Mouse (Mus musculus) spleen, postnatal 10 days (tissue): ENCODE results near the gene Svbp.

Source experiments
- DNase-seq, 2 experiments: peaks; one replicate each; pipeline ENCODE4 v3.0.0; 2021 to 2022; ENCODE audit warnings: low spot score in 2 of 2

The Svbp gene

DNA sequence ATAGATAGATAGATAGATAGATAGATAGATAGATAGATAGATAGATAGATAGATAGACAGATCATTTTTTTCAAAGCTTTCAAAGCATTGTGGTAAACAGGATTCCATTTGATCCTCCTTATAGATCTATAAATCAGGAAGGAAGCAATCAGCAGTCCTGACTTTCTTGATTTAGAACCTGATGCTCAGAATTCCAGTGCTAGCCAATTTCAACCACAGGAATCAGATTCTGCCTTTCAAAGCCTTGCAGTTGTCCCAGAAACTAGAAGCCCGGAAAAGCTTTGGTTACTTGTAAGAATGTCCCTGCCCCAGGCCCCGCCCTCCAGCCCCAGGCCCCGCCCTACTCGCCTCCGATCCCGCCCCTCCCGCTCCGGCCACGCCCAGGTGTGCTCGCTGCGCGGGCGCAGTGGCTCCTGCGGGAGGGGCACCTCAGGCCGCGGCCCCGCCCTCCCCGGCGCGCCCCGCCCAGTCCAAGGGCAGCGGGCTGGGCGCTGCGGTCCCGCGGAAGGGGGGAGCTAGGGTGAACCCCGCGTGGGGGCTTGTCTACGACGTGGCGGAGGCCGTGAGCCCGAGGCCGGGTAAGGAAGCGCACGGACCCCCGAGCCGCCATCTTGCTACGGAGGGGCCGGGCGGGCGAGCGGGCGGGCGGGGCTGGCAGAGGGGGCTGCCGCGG is at the start of gene Svbp:
Gene Svbp (plus strand): TSS at position 398 of the 673 bp plus-strand sequence.
- DNase-seq = peak; percentile 88 to 96

GRCm38 (mm10) chr4:119146816-119147215 is 48.3 kb upstream of the Svbp start:
- DNase-seq = no peak

DNA sequence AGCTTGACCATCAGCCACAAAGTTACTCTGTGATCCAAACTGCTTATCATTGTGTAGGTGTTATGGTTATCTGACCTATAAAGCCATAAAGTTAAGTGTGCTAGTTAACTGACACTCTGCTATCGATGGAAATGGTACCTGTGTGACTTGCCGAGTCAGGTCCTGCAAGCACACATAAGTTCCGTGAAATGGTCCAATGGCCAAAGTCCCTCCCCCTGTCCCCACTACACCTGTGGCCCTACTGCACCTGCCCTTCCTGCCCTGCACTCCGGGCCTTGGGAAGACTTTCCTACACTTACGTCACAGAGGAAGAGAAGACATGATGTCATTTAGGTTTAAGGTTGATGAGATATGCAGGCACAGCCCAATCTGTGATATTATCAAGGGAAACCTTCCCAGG is 47.8 kb upstream of the Svbp start:
- DNase-seq = no peak

GRCm38 (mm10) chr4:119148741-119149140 is 46.4 kb upstream of the Svbp start:
- DNase-seq = no peak

DNA sequence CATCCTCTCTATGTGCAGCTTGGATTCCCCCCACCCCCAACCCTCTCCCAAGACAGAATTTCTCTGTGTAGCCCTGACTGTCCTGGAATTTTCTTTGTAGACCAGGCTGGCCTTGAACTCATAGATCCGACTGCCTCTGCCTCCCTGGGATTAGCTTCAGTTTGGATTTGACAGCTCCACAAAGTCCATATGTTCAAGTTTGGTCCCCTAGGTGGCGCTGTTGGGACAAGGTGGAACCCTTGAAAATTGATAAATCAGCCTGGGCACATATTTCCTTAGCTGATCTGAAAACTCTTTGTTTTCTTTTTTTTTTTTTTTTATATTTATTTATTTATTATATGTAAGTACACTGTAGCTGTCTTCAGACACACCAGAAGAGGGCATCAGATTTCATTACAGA is 37.9 kb upstream of the Svbp start:
- peak; percentile 80 to 90 for DNase-seq

- DNase-seq = no peak
These were observed 37.2 kb upstream of the Svbp start for GRCm38 (mm10) chr4:119157891-119158290.

GRCm38 (mm10) chr4:119161358-119161757 is 33.7 kb upstream of the Svbp start:
- no peak for DNase-seq

- DNase-seq = no peak
These were observed 32.1 kb upstream of the Svbp start for GRCm38 (mm10) chr4:119162990-119163389.

DNA sequence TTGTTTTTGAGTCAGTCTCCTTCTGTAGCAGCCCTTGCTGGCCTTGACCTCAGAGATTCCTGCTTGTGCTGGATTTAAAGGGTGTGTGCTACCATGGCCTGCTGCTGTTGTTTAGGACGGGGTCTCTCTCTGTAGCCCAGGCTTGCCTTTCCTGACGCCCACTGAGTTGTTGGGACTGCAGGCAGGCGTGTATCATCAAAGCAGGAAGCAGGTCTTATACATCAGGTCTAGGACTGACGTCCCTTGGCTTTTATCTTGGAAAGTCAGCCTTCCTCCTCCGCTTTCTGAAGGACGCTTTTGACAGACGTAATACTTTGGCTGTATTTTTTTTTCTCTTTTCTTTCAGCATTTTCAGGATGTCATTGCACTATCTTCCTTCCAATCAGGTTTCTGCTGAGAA is 29.2 kb upstream of the Svbp start:
- no peak for DNase-seq

DNA sequence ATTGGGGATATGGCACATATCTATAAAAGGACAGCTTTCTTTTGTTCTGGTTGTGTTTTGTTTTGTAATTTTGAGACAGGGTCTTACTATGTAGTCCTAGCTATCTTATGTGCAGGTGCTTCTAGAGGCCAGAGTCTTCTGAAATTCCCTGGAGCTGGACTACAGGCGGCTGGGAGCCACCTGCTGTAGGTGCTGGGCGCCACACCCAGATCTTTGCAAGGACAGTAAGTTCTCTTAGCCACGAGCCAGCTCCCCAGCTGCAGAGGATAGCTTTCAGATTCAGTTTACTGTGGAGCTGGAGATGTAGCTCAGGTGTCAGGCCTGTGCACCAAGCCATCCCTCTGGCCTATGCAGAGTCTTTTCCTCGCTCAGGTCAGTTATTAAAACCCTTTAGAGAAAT is 28.0 kb upstream of the Svbp start:
- DNase-seq = no peak

DNA sequence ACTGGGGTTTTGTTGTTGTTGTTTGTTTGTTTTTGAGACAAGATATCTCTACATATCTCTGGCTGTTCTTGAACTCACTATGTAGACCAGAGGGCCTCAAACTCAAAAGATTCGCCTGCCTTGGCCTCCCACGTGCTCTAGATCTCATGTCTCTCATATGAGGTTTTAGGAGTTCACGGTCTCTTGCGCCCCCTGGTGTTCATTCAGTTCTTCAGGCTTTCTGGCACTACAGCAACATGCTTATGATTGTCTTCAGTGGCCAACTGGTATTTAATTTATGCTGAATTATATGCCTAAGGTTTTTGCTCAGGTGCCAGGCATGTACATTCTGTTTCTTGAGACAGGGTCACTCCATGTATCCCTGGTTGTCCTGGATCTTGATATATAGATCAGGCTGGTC is 27.4 kb upstream of the Svbp start:
- DNase-seq = peak; percentile 71 to 91

- no peak for DNase-seq
These were observed 22.0 kb upstream of the Svbp start for GRCm38 (mm10) chr4:119172919-119173650.

DNA sequence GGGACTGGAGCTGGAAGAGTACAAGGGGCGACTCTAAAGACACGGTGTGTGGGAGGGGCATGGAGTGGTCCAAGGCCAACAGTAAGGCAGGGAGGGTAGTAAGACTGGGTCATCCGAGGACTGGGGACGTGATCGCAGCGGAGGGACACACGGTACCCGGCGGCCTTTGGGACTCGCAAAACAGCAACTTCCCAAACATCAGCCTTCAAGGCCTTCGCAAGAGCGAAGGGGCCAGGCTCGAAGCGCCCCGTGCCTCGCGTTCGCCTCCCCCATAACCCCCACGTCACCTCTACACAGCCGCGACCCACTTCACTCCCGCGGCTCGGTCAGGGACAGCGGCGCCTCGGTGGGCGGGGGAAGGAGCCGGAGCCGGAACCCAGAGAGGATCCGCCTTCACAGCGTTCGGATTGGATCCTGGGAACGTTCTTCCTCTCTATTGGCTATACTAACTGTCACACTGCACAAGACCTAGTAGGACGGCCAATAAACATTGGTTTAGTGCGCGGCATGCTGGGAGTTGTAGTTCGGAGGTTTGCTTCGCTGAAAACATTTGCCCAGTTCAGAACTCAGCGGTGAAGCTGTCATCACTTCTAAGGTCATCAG is 21.2 kb upstream of the Svbp start, which contains the start of gene Zfp691:
Gene Zfp691 (minus strand): TSS at position 345 of the 603 bp plus-strand sequence.
- peak; percentile 88 to 97 for DNase-seq

GRCm38 (mm10) chr4:119177702-119178101 is 17.4 kb upstream of the Svbp start:
- DNase-seq = peak in 1 of 2 experiments; percentile 8

DNA sequence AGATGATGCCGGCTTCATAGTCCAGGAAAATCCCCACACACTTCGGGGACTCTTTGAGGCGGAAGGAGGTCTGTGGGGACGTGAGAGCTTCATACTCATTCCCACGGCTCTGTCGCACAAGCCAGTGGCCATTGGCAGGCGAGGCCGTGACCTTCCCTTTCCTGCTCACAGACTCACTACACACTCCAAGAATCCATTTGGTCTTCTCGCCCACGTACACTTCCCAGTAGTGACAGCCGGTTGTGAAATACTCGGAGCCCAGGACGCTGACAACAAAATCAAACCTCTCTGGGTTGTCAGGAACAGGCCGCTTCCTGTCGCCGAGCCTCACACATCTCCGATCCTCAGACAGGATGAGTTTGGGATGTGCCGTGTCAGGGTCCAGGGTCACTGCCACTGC is 16.8 kb upstream of the Svbp start:
- DNase-seq = no peak

DNA sequence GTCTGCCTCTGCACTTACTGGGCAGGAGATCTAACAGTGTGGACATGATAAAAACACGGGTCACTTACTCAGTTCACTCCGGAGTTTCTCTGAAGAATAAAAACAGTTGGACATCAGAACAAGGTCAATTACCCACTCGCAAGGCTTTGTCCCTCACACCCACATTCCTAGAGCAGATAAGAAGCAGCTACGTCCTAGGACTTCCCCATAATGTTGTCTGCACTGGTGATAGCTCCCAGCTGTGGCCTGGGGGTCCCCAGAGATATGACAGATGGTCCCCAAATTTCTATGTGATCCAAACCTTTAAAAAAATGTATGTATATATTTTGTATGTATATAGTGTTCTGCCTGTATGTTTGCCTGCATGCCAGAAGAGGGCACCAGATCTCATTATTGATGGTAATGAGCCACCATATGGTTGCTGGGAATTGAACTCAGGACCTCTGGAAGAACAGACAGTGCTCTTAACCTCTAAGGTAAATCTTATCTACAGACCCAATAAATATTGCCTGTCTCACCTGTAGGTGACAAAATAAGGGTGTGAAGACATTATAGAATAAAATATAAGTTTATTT is 14.9 kb upstream of the Svbp start:
- no peak for DNase-seq

- DNase-seq = no peak
These were observed 13.7 kb upstream of the Svbp start for GRCm38 (mm10) chr4:119181456-119181855.

DNA sequence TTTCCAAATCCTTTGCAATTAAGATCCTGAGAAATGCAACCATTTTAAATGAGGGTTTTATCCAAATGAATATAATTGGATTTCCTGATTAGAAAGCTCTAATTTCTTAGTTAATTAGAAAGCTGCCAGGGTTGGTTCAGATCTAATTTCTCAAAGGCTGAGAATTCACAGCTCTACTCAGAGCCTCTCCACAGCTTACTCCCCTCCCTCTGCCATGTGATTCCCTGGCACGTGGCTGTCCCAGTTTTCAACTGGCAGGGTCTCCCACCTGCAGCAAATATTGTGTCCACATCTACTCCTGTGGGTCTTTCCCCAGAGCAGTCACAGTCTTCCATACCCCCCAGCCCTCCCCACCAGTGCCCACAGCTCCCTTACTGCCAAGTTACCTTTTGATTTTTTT is 11.6 kb upstream of the Svbp start:
- no peak for DNase-seq

GRCm38 (mm10) chr4:119185771-119186170 is 9.3 kb upstream of the Svbp start:
- DNase-seq = no peak

DNA sequence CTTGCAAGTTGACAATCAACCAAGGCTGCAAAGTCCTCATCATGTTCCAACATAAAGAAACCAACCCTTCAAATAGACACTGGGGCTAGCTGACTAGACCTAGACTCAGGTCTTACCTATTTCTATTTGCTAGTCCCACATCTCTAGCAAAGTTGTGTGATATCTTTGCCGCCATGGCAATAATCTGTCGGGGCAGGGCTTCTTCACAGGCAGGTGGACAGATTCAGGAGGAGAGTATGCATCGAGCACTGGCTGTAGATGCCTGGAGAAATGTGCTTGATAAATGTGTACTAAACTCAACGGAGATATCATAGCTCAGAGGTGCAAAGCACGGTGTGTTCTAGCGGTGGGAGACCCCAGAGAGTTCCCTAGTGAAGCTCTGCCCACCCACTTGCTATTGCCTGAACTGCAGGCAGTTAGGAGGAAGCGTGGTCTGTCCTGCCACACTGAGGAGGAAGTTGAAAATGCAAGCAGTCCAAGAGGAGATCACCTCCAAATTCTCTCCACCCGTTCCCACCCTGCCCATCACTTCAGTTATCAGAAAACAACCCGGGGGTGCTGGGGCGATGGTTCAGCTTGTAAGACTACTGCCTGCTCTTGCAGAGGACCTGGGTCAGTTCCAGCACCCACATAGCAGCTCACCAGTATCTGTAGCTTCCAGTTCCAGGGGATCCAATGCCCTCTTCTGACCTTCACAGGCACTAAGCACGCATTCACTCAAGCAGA is 6.9 kb upstream of the Svbp start:
- peak; percentile 68 to 73 for DNase-seq

DNA sequence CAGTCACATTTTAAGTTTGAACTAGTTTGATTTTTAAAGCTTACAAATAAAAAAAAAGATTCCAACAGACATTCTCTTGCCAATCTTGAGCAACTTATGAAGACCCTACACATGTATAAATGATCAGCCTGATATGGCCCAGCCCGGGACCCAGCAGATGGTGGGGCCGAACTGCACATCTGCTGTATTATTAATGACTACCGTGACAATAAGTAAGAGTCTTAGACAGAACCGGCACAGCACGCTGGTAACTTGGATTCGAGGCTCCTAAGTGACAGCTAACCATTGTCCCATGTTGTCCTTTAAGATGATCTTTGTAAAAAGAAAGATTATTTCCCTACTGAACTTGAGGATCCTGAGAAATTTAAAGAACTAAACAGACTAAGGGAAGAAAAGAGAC is 5.7 kb upstream of the Svbp start:
- DNase-seq = no peak

- DNase-seq = peak; percentile 71 to 80
These were observed 5.2 kb upstream of the Svbp start, which contains the start of gene Ermap for GRCm38 (mm10) chr4:119189864-119190263. Ermap (minus strand) TSS chr4:119190011.
